Mouse (Mus musculus) ES-CJ7 (cell line): ENCODE results near the gene Fam163a.

Experiments
- DNase-seq: peaks from one replicate; pipeline ENCODE4 v3.0.0; 2011; ENCODE audit warnings: low read depth, low spot score

Gene Fam163a

GRCm38 (mm10) chr1:156204656-156205131 is at the start of gene Fam163a:
Gene Fam163a (minus strand): TSS chr1:156205026.
- DNase-seq: peak; percentile 34

GRCm38 (mm10) chr1:156251096-156251495 is 46.3 kb upstream of the Fam163a start:
- DNase-seq: peak; percentile 63

GRCm38 (mm10) chr1:156247893-156248292 is 43.1 kb upstream of the Fam163a start:
- no peak for DNase-seq

- DNase-seq: peak; percentile 83
Measured at GRCm38 (mm10) chr1:156241713-156242348, 37.0 kb upstream of the Fam163a start.

- peak; percentile 80 for DNase-seq
Measured at GRCm38 (mm10) chr1:156241035-156241434, 36.2 kb upstream of the Fam163a start.

- no peak for DNase-seq
Measured at GRCm38 (mm10) chr1:156231122-156231521, 26.3 kb upstream of the Fam163a start.

GRCm38 (mm10) chr1:156230339-156231089 is 25.7 kb upstream of the Fam163a start:
- no peak for DNase-seq

GRCm38 (mm10) chr1:156229448-156229847 is 24.6 kb upstream of the Fam163a start:
- peak; percentile 82 for DNase-seq

- no peak for DNase-seq
Measured at GRCm38 (mm10) chr1:156228728-156229127, 23.9 kb upstream of the Fam163a start.

- no peak for DNase-seq
Measured at GRCm38 (mm10) chr1:156226903-156227302, 22.1 kb upstream of the Fam163a start.

- DNase-seq: no peak
Measured at GRCm38 (mm10) chr1:156222205-156223000, 17.6 kb upstream of the Fam163a start.

- DNase-seq: no peak
Measured at GRCm38 (mm10) chr1:156221327-156221726, 16.5 kb upstream of the Fam163a start.

- DNase-seq: no peak
Measured at GRCm38 (mm10) chr1:156218573-156218972, 13.7 kb upstream of the Fam163a start.

GRCm38 (mm10) chr1:156217941-156218340 is 13.1 kb upstream of the Fam163a start:
- no peak for DNase-seq

GRCm38 (mm10) chr1:156217393-156217792 is 12.6 kb upstream of the Fam163a start:
- DNase-seq: peak; percentile 60

GRCm38 (mm10) chr1:156216249-156216648 is 11.4 kb upstream of the Fam163a start:
- DNase-seq: no peak

- no peak for DNase-seq
Measured at GRCm38 (mm10) chr1:156214651-156215050, 9.8 kb upstream of the Fam163a start.

GRCm38 (mm10) chr1:156212923-156213322 is 8.1 kb upstream of the Fam163a start:
- no peak for DNase-seq

GRCm38 (mm10) chr1:156211809-156212317 is 7.0 kb upstream of the Fam163a start:
- DNase-seq: no peak

- DNase-seq: no peak
Measured at GRCm38 (mm10) chr1:156205164-156205563, 338 bp upstream of the Fam163a start.

- no peak for DNase-seq
Measured at GRCm38 (mm10) chr1:156203961-156204655, 718 bp downstream of the Fam163a start.
